Mouse (Mus musculus) myocyte (in vitro differentiated cells): ENCODE results near the gene Ecm2.

Experiments used
- POLR2A ChIP-seq: IDR thresholded peaks from one replicate; pipeline ENCODE4 v1.6.1; 2011; ENCODE audit warnings: low read depth, mild to moderate bottlenecking, control low read depth, moderate library complexity; ENCODE audit not compliant: insufficient read length
- USF1 ChIP-seq: IDR thresholded peaks from one replicate; pipeline ENCODE4 v1.6.1; 2011; ENCODE audit warnings: low read depth, mild to moderate bottlenecking, control low read depth, moderate library complexity

DNA sequence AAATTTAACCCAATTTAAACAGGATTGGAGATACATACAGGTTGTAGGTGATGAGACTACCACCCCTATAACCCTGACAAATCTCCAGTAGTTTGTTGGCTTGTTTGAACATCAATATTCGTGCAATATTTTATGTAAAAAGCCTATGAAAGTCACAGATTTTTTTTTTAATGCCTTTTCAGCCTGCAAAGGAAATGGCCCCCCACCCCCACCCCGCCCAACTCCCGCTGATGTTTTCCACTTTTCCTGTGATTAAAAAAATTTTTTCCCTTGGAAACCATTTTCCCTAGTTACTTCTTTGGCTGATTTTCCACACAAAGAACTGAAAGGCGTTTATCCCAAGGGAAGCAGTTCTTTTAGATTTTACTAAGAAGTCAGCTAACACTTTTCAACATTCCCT lies at the start of gene Ecm2:
- TF ChIP-seq POLR2A (no peak), USF1 (no peak)
